Mouse (Mus musculus): ENCODE data around the gene Smtn. TPM values are rescaled to one million over a fixed set of nuclear protein-coding genes. Genes with fewer than 3 reads are reported as not detected.
A peak's percentile ranks its signal among the peaks of the same experiment; 100 is the strongest.

The Smtn gene
- 15.5 and 18.2 TPM in 2 replicates for polyA plus RNA-seq (2015; fragmentation: Nextera tagmentation; extraction: Ambion mirVana)

DNA sequence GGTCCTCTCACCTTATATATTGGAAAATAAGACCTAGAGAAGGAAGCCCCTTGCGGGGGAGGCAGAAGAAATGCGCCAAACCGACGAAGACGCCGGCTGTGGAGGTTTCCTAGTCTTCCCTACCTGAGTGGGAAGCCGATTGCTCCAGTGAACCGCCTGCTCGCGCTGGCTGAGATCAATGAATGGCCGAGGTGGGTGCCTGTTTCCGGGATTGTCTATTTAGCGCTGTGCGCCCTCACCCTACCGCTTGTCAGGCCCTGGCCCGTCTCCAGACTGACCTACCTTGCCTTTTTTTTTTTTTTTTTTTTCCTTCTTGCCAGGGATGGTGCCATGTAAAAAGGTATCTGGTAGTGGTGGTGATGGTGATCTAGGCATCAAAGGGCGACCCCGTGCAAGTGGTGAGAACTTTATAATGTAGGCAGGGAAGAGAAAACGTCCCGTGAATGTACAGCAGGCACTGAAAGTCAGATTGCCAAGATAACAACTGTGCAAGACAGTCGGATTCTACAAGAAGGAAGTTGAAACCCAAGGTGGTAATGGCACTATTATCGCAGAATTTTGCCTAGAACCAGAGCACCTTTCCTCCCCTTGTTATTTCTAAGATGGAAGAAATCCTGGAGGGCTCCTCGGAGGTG lies at the start of gene Smtn:
Gene Smtn (minus strand): TSS at position 162 of the 635 bp plus-strand sequence.
- H3K9me3 ChIP-seq, result no peaks in the 10 kb centered on the region
- H3K9ac ChIP-seq (replicated peaks), result 0 out of 2 replicates have a peak within 1 kb of the TSS, but pooled peaks have one; percentile 33
- H3K36me3 ChIP-seq, result no peaks in the 10 kb centered on the region
- peak within 1 kb of the TSS; percentile 56 for H3K4me2 ChIP-seq (replicated peaks)
- peaks cover 4% of the 10 kb centered on the region; the same call in 1 of the 2 replicates for H3K27me3 ChIP-seq
- H3K4me1 ChIP-seq (replicated peaks), result peaks cover 26% of the 10 kb centered on the region
- H3K27ac ChIP-seq, result no peak within 1 kb of the TSS
- WGBS, result 93% methylated on average over 23 of the region's 23 CpGs
- H3K4me3 ChIP-seq (replicated peaks), result peak within 1 kb of the TSS; percentile 49
- ATAC-seq, result no peak

DNA sequence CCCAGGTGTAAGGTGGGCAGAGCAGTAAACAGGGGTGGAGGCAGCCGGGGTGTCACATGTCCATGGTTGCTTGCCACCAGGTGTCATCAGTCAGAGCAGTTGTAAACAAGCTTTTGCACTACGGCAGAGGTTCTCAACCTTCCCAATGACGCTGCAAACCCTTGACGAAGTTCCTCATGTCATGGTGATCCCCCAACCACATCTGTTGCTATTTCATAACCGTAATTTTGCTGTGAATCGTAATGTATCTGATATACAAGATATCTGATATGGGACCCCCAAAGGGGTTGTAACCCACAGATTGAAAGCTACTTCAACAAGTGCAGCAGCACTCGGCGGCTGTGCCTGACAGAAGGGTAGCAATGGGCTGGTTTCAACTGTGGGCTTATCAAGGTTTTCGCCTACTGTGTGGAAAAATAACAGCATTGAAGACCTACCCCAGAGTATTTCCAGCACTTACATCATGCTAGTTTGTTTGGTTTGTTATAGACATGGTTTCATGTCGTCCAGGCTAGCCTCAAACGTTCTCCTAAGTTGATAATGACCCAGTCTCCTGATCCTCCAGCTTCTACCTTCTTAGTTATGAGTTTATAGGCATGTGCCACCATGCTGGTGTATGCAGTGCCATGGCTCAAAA lies 47.7 kb upstream of the Smtn start:
- H3K9ac ChIP-seq (replicated peaks), result no peak overlapping the region
- H3K36me3 ChIP-seq, result no peaks in the 10 kb centered on the region
- ATAC-seq, result no peak
- H3K27ac ChIP-seq, result no peak overlapping the region
- no peaks in the 10 kb centered on the region for H3K9me3 ChIP-seq
- no peaks in the 10 kb centered on the region for H3K27me3 ChIP-seq
- H3K4me1 ChIP-seq (replicated peaks), result no peaks in the 10 kb centered on the region
- WGBS, result 85% methylated on average over 11 of the region's 11 CpGs
- H3K4me3 ChIP-seq (replicated peaks), result no peak overlapping the region
- H3K4me2 ChIP-seq (replicated peaks), result no peak overlapping the region

DNA sequence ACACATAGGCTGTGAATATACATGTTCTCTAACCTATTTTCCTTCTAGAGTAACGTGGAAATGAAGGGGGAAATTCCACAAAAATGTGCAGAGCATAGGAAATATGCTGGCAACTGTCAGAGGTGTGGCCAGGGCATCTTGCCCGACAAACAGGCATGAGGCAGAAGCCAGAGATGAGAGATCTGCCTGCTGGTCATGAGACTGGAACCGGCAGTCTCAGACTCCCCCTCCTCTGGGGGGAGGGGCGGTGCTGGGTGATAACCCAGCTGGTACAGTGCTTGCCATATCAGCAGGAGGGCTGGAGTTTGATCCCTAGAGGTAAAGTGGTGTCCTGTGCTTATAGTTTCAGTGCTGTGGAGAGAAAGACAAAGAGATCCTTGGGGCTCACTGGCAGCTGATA lies 46.9 kb upstream of the Smtn start:
- WGBS, result 45% methylated on average over 4 of the region's 4 CpGs
- Histone ChIP-seq H3K9me3 (no peaks in the 10 kb centered on the region), H3K4me1 (replicated peaks) (no peaks in the 10 kb centered on the region), H3K27ac (no peak overlapping the region), H3K4me3 (replicated peaks) (no peak overlapping the region), H3K4me2 (replicated peaks) (no peak overlapping the region), H3K9ac (replicated peaks) (no peak overlapping the region), H3K27me3 (no peaks in the 10 kb centered on the region), H3K36me3 (no peaks in the 10 kb centered on the region)
- no peak for ATAC-seq

DNA sequence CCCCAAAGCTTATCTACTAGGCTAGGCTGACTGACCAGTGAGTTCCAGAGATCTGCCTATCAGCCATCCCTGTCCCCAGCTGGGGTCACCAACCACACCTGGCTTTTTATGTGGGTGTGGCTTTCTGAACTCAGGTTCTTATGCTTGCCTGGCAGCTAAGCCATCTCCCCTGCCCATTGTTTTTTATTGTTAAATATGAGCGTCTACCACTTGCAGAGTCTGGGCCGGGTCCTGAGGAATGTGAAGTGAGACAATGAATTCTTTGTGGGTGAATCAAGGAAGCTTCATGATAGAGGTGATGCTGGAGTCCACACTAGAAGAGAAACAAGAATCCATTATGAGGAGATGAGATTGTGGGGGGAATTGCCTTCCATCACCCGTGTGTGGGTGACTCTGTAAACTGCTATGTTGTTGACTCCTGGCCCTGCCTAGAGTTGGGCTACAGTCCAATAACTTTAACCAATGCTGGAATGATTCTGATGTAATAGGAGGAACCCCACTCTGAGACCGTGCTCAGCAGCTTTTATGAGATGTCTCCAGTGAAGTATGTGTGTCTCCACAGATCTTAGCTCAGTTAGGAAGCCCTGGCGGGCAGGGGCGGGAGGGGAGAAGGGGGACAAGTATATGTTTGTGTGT lies 45.7 kb upstream of the Smtn start:
- H3K4me2 ChIP-seq (replicated peaks), result no peak overlapping the region
- no peaks in the 10 kb centered on the region for H3K4me1 ChIP-seq (replicated peaks)
- no peaks in the 10 kb centered on the region for H3K27me3 ChIP-seq
- H3K9me3 ChIP-seq, result no peaks in the 10 kb centered on the region
- no peaks in the 10 kb centered on the region for H3K36me3 ChIP-seq
- H3K9ac ChIP-seq (replicated peaks), result no peak overlapping the region
- no peak for ATAC-seq
- no peak overlapping the region for H3K27ac ChIP-seq
- H3K4me3 ChIP-seq (replicated peaks), result no peak overlapping the region
- WGBS, result 78% methylated on average over 6 of the region's 6 CpGs

DNA sequence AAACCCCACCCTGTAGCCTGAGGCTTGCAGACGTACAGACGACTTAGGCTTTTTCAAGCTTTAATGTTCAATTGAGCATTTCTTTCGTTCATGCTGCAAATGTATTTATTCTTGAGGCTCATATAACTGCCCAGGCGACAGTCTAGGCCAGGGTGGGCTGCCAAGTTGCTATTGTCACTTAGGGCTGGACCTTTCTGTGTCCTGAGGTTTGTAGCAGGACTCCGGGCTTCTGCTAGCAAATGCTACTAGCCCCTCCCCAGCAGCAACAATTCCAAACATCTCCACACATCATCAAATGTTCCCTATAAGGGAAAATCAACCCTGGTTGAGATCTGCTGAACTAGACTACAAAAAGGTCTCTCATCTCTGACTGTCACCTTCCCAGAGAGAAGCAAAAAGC lies 42.7 kb upstream of the Smtn start:
- no peak overlapping the region for H3K4me2 ChIP-seq (replicated peaks)
- no peak for ATAC-seq
- 83% methylated on average over 5 of the region's 5 CpGs for WGBS
- no peak overlapping the region for H3K4me3 ChIP-seq (replicated peaks)
- no peak overlapping the region for H3K9ac ChIP-seq (replicated peaks)
- H3K27me3 ChIP-seq, result no peaks in the 10 kb centered on the region
- no peaks in the 10 kb centered on the region for H3K36me3 ChIP-seq
- no peaks in the 10 kb centered on the region for H3K9me3 ChIP-seq
- no peaks in the 10 kb centered on the region for H3K4me1 ChIP-seq (replicated peaks)
- no peak overlapping the region for H3K27ac ChIP-seq

DNA sequence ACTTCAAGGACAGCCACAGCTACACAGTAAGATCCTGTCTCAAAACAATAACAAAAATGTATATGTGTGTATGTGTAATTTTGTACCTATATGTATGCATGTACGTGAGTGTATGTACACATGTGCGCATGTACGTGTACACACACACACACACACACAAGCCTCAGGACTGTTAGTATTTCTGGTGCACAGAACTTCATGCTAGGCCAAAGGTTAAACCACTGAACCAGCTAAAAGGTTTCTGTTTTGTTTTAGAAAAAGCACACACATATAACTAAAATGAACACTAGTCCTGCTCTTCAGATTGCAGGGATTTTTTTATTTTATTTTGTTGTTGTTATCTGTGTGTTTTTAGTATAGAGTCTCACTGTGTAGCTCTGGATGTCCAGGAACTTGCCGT lies 41.5 kb upstream of the Smtn start:
- WGBS, result 94% methylated on average over 4 of the region's 4 CpGs
- no peak overlapping the region for H3K27ac ChIP-seq
- ATAC-seq, result no peak
- H3K4me3 ChIP-seq (replicated peaks), result no peak overlapping the region
- no peaks in the 10 kb centered on the region for H3K4me1 ChIP-seq (replicated peaks)
- no peaks in the 10 kb centered on the region for H3K9me3 ChIP-seq
- H3K36me3 ChIP-seq, result no peaks in the 10 kb centered on the region
- no peak overlapping the region for H3K4me2 ChIP-seq (replicated peaks)
- H3K9ac ChIP-seq (replicated peaks), result no peak overlapping the region
- H3K27me3 ChIP-seq, result no peaks in the 10 kb centered on the region

DNA sequence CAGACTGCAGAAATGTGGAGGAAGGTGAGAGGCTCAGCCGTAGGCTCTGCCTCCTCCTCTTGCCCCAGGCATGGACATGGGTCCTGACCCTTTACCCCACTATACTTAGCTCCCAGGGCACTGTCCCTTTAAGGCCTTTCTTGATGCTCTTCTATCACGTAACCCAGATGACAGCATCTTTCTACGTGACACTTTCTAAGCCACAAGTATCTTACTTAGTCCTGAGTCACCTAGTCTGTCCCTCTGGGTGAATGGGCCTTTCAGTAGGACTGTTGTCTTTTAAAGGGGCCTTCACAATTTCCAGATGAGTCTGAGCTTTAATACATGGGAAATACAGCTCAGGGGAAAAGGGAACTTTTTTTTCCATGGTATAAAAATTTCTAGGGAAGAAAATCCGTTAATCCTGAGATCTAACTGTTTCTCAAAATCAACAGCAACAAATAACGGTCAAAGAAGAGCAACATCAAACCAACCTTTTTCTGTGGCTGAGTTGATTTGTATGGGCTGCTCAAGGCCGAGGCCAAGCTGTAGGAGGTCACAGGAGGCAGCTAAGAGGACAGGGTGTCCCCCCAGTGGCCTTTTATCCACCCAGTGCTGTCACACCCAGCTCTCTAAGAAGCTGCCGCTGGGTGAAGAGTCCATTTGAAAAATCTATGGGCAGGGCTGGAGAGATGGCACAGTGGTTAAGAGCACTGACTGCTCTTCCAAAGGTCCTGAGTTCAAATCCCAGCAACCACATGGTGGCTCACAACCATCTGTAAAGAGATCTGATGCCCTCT lies 40.1 kb upstream of the Smtn start:
- Histone ChIP-seq H3K4me3 (replicated peaks) (no peak overlapping the region), H3K36me3 (no peaks in the 10 kb centered on the region), H3K27me3 (no peaks in the 10 kb centered on the region), H3K4me2 (replicated peaks) (no peak overlapping the region), H3K9me3 (no peaks in the 10 kb centered on the region), H3K4me1 (replicated peaks) (no peaks in the 10 kb centered on the region), H3K9ac (replicated peaks) (no peak overlapping the region), H3K27ac (no peak overlapping the region)
- WGBS, result 69% methylated on average over 7 of the region's 7 CpGs
- no peak for ATAC-seq

DNA sequence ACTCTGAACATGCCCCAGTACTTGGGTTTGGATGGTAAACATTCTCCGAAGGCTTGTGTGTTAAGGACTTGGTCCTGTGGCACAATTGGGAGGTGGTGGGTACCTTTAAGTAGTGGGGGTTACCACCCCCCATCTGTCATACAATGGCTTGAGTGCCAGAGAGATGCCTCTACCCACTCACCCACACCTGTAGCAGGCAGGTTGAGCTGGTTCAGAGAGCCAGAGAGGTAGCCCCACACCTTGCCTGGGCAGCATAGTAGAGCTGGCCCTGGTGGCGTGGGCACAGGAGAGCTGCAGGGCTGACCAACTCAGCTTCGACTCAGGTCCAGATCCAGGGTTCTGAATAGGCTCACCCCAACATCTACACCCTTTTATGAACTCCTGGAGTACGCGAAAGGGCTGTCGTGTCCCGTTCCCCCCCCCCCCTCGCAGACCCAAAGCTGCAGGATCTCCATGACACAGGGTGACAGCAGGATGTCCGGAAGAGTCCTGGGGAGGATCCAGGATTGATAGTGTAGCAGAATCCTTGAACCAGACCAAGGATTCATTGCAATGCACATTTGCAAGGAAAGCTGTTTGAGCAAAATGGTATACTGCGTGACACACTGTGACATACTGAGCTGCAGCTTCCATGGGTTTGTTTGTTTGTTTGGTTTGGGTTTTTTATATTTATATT lies 37.8 kb upstream of the Smtn start:
- Histone ChIP-seq H3K36me3 (no peaks in the 10 kb centered on the region), H3K4me3 (replicated peaks) (no peak overlapping the region), H3K9me3 (no peaks in the 10 kb centered on the region), H3K27ac (no peak overlapping the region), H3K27me3 (no peaks in the 10 kb centered on the region), H3K4me1 (replicated peaks) (peaks cover 1% of the 10 kb centered on the region; the same call in 1 of the 2 replicates), H3K4me2 (replicated peaks) (no peak overlapping the region), H3K9ac (replicated peaks) (no peak overlapping the region)
- 87% methylated on average over 10 of the region's 10 CpGs for WGBS
- no peak for ATAC-seq

DNA sequence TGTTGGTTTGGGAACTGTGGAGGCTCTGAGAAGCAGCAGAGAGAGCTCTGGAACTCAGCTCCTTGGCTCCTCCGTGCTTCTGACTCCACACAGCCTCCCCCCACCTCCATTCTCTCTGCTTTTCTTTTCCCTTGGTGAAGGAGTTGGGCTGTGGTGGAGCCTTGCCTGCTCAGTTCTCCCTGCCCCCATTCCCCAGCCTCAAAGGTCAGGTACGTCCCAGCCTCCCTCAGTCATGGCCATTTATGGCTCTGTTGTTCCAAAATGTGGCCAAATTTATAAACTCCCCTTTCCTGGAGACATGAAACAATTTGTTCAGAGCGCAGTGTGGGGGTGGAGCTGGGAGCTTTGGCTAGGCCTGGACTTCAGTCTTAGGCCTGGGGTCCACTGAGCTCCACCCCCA lies 34.8 kb upstream of the Smtn start:
- Histone ChIP-seq H3K27ac (no peak overlapping the region), H3K4me3 (replicated peaks) (no peak overlapping the region), H3K4me1 (replicated peaks) (peaks cover 5% of the 10 kb centered on the region; the same call in 1 of the 2 replicates), H3K9ac (replicated peaks) (no peak overlapping the region), H3K4me2 (replicated peaks) (no peak overlapping the region), H3K36me3 (no peaks in the 10 kb centered on the region), H3K9me3 (no peaks in the 10 kb centered on the region), H3K27me3 (no peaks in the 10 kb centered on the region)
- no peak for ATAC-seq
- WGBS, result 72% methylated on average over 3 of the region's 3 CpGs

DNA sequence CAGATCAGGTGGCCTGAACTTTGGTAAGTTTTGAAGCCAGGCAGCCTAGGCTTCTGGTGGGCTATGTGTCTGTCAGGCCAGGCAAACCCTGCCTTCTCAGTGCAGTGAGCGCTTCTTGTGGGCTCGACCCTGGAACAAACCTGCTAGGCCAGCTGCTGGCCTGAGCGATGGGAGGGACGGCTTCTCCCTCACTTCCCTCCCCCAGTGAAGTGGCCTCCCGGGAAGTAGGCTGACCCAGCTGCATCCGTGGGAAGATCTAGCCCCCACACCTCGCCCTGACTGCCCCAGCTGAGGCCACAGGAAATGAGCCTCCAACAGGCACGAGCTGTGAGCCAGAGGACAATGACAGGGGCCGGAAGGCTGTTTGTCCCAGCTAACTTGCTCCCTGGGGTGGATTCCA lies 32.7 kb upstream of the Smtn start:
- WGBS, result 20% methylated on average over 9 of the region's 9 CpGs
- Histone ChIP-seq H3K4me2 (replicated peaks) (no peak overlapping the region), H3K9ac (replicated peaks) (0 out of 2 replicates have a peak overlapping the region, but pooled peaks have one; percentile 10), H3K4me1 (replicated peaks) (peaks cover 5% of the 10 kb centered on the region; the same call in 1 of the 2 replicates), H3K27me3 (no peaks in the 10 kb centered on the region), H3K9me3 (no peaks in the 10 kb centered on the region), H3K36me3 (no peaks in the 10 kb centered on the region), H3K4me3 (replicated peaks) (no peak overlapping the region), H3K27ac (no peak overlapping the region)
- ATAC-seq, result no peak

DNA sequence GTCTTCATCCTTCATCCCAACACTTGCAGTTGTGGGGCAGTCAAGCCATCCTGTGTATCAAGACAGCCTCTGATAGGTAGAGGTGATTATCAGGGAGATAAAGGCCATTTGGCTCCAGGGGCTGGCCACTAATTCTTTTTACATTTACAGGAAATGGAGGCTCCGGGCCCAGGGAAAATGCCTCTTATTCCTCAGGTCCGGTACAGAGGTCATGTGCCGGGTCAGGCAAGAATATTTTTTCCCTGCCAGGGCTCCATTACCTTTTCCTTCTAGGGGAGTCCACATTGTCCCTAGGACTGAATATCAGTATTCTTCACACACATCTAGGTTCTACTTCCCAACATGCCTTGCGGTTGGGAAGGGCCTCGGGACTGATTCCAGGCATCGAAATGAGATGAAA lies 31.8 kb upstream of the Smtn start:
- Histone ChIP-seq H3K4me2 (replicated peaks) (no peak overlapping the region), H3K36me3 (no peaks in the 10 kb centered on the region), H3K4me3 (replicated peaks) (no peak overlapping the region), H3K9ac (replicated peaks) (no peak overlapping the region), H3K9me3 (no peaks in the 10 kb centered on the region), H3K27ac (no peak overlapping the region), H3K4me1 (replicated peaks) (peaks cover 5% of the 10 kb centered on the region; the same call in 1 of the 2 replicates), H3K27me3 (no peaks in the 10 kb centered on the region)
- no peak for ATAC-seq
- WGBS, result 92% methylated on average over 6 of the region's 6 CpGs

Measured in midbrain, embryonic 13.5 days (tissue).